Mouse (Mus musculus): ENCODE data around the gene Gpr4. TPM values are rescaled to one million over a fixed set of nuclear protein-coding genes. Genes with fewer than 3 reads are reported as not detected.

Gpr4 gene
- polyA plus RNA-seq, 1 experiment from 2014 or later, result 0.19 TPM

GRCm38 (mm10) chr7:19211041-19211675 lies 1.2 kb upstream of the Gpr4 start:
- no peak for ATAC-seq
- in situ Hi-C loops (cut with MboI; ENCODE audit: low pct_unique_long_range_greater_than_20kb), result no loop called here
- no peak for TF ChIP-seq CTCF (IDR thresholded peaks at IDR 0.05)
- POLR2A ChIA-PET, result no interaction called here
- CTCF ChIA-PET, result no interaction called here
- H3K27me3 ChIP-seq, result no peaks in the 10 kb centered on the region
- DNase-seq (ENCODE audit: low read depth, low spot score), result no peak

- no peak for ATAC-seq
- no peak for TF ChIP-seq CTCF (IDR thresholded peaks at IDR 0.05)
- CTCF ChIA-PET, result no interaction called here
- H3K27me3 ChIP-seq, result no peaks in the 10 kb centered on the region
- DNase-seq (ENCODE audit: low read depth, low spot score), result no peak
- in situ Hi-C loops (cut with MboI; ENCODE audit: low pct_unique_long_range_greater_than_20kb), result no loop called here
- POLR2A ChIA-PET, result no interaction called here
Observed at GRCm38 (mm10) chr7:19213385-19213784, 1.0 kb downstream of the Gpr4 start.

- TF ChIP-seq CTCF (IDR thresholded peaks at IDR 0.05), result no peak
- no peak for ATAC-seq
- in situ Hi-C loops (cut with MboI; ENCODE audit: low pct_unique_long_range_greater_than_20kb), result no loop called here
- H3K27me3 ChIP-seq, result no peaks in the 10 kb centered on the region
- CTCF ChIA-PET, result no interaction called here
- no peak for DNase-seq (ENCODE audit: low read depth, low spot score)
- POLR2A ChIA-PET, result no interaction called here
Observed at GRCm38 (mm10) chr7:19214369-19214768, 2.0 kb downstream of the Gpr4 start.

- CTCF ChIA-PET, result no interaction called here
- no peak for TF ChIP-seq CTCF (IDR thresholded peaks at IDR 0.05)
- DNase-seq (ENCODE audit: low read depth, low spot score), result no peak
- POLR2A ChIA-PET, result interaction anchor here (1.1 kb wide), 1 partner anchor 11 kb away, joined by 3 read pairs; no protein-coding TSS in a partner anchor
- ATAC-seq, result no peak
- no peaks in the 10 kb centered on the region for H3K27me3 ChIP-seq
- in situ Hi-C loops (cut with MboI; ENCODE audit: low pct_unique_long_range_greater_than_20kb), result no loop called here
Observed at GRCm38 (mm10) chr7:19214940-19215339, 2.6 kb downstream of the Gpr4 start.

- DNase-seq (ENCODE audit: low read depth, low spot score), result no peak
- POLR2A ChIA-PET, result no interaction called here
- CTCF ChIA-PET, result interaction anchor here (1.1 to 1.4 kb wide), 2 partner anchors 22 to 39 kb away, joined by 3 read pairs; no protein-coding TSS in a partner anchor
- no peak for TF ChIP-seq CTCF (IDR thresholded peaks at IDR 0.05)
- in situ Hi-C loops (cut with MboI; ENCODE audit: low pct_unique_long_range_greater_than_20kb), result no loop called here
- H3K27me3 ChIP-seq, result no peaks in the 10 kb centered on the region
- no peak for ATAC-seq
Observed at GRCm38 (mm10) chr7:19217492-19217891, 5.2 kb downstream of the Gpr4 start.

GRCm38 (mm10) chr7:19217944-19218343 lies 5.6 kb downstream of the Gpr4 start:
- H3K27me3 ChIP-seq, result no peaks in the 10 kb centered on the region
- no peak for ATAC-seq

GRCm38 (mm10) chr7:19220061-19220460 lies 7.7 kb downstream of the Gpr4 start:
- in situ Hi-C loops (cut with MboI; ENCODE audit: low pct_unique_long_range_greater_than_20kb), result no loop called here

More at GRCm38 (mm10) chr7:19217944-19218343, 5.6 kb downstream of the Gpr4 start:
- no peak for TF ChIP-seq CTCF (IDR thresholded peaks at IDR 0.05)
- no peak for DNase-seq (ENCODE audit: low read depth, low spot score)
- ChIA-PET POLR2A (no interaction called here), CTCF (interaction anchor here (1.1 to 1.4 kb wide), 2 partner anchors 21 to 39 kb away, joined by 3 read pairs; no protein-coding TSS in a partner anchor)
- in situ Hi-C loops (cut with MboI; ENCODE audit: low pct_unique_long_range_greater_than_20kb), result no loop called here

GRCm38 (mm10) chr7:19222189-19222588 lies 9.9 kb downstream of the Gpr4 start:
- no peak for TF ChIP-seq CTCF (IDR thresholded peaks at IDR 0.05)
- no peak for DNase-seq (ENCODE audit: low read depth, low spot score)
- in situ Hi-C loops (cut with MboI; ENCODE audit: low pct_unique_long_range_greater_than_20kb), result no loop called here
- ChIA-PET CTCF (no interaction called here), POLR2A (no interaction called here)
- H3K27me3 ChIP-seq, result no peaks in the 10 kb centered on the region
- no peak for ATAC-seq

More at GRCm38 (mm10) chr7:19220061-19220460, 7.7 kb downstream of the Gpr4 start:
- ChIA-PET POLR2A (no interaction called here), CTCF (interaction anchor here (1.0 to 1.3 kb wide), 2 partner anchors 10 to 121 kb away, joined by 3 to 4 read pairs; no protein-coding TSS in a partner anchor)
- TF ChIP-seq CTCF (IDR thresholded peaks at IDR 0.05), result no peak
- no peaks in the 10 kb centered on the region for H3K27me3 ChIP-seq
- DNase-seq (ENCODE audit: low read depth, low spot score) (no peak), ATAC-seq (no peak)

- TF ChIP-seq CTCF (IDR thresholded peaks at IDR 0.05), result no peak
- no peak for ATAC-seq
- POLR2A ChIA-PET, result no interaction called here
- CTCF ChIA-PET, result no interaction called here
- no peaks in the 10 kb centered on the region for H3K27me3 ChIP-seq
- DNase-seq (ENCODE audit: low read depth, low spot score), result no peak
- in situ Hi-C loops (cut with MboI; ENCODE audit: low pct_unique_long_range_greater_than_20kb), result no loop called here
Observed at GRCm38 (mm10) chr7:19222875-19223274, 10.5 kb downstream of the Gpr4 start.

- POLR2A ChIA-PET, result no interaction called here
- TF ChIP-seq CTCF (IDR thresholded peaks at IDR 0.05), result no peak
- DNase-seq (ENCODE audit: low read depth, low spot score), result no peak
Observed at GRCm38 (mm10) chr7:19224933-19225332, 12.6 kb downstream of the Gpr4 start.

GRCm38 (mm10) chr7:19226817-19227797 lies 14.8 kb downstream of the Gpr4 start:
- no peaks in the 10 kb centered on the region for H3K27me3 ChIP-seq
- ChIA-PET POLR2A (no interaction called here), CTCF (interaction anchor here (0.6 to 2.0 kb wide), 3 partner anchors 29 to 115 kb away, joined by 4 read pairs; no protein-coding TSS in a partner anchor)
- ATAC-seq (no peak), DNase-seq (ENCODE audit: low read depth, low spot score) (no peak)
- TF ChIP-seq CTCF (IDR thresholded peaks at IDR 0.05), result no peak
- in situ Hi-C loops (cut with MboI; ENCODE audit: low pct_unique_long_range_greater_than_20kb), result no loop called here

More at GRCm38 (mm10) chr7:19224933-19225332, 12.6 kb downstream of the Gpr4 start:
- no peaks in the 10 kb centered on the region for H3K27me3 ChIP-seq
- CTCF ChIA-PET, result no interaction called here
- in situ Hi-C loops (cut with MboI; ENCODE audit: low pct_unique_long_range_greater_than_20kb), result no loop called here
- ATAC-seq, result no peak
